Mouse (Mus musculus) frontal cortex, adult 2 months (tissue): Measurements from ENCODE around the gene Ccm2. TPM values are rescaled to one million over a fixed set of nuclear protein-coding genes. Genes with fewer than 3 reads are reported as not detected.

ENCODE experiments used
- DNase-seq, 2 experiments: peaks; one replicate each; pipeline ENCODE4 v3.0.0; 2022; ENCODE audit warnings: low spot score in 1 of 2; ENCODE audit errors: extremely low spot score in 1 of 2
- polyA plus RNA-seq: library from polyadenylated mRNA; depleted of rRNA; stranded (reverse); fragments of >200 nt; gene quantifications from 2 replicates; pipeline ENCODE4 v1.2.3, GENCODE M21; 2012

The Ccm2 gene
- polyA plus RNA-seq, 1 experiment, result 88.2 TPM

DNA sequence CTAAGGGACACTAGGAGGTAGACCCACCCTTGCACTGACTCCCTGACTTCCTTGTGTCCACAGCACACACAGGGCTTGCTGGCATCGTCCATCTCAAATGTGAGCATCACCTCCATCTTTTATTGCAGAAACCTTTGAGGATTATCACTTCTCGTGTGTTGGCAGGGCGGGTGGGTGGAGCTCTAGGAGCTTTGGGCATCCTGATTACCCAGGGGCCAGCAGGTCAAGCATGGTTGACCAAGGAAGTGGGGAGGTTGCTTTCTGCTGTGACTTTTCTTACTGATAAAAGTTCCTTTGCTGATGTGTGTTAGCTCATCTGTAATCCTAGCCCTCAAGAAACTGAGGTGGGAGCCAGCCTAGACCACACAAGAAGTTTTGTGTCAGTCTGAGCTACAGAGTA lies 29.5 kb downstream of the Ccm2 start:
- no peak for DNase-seq

DNA sequence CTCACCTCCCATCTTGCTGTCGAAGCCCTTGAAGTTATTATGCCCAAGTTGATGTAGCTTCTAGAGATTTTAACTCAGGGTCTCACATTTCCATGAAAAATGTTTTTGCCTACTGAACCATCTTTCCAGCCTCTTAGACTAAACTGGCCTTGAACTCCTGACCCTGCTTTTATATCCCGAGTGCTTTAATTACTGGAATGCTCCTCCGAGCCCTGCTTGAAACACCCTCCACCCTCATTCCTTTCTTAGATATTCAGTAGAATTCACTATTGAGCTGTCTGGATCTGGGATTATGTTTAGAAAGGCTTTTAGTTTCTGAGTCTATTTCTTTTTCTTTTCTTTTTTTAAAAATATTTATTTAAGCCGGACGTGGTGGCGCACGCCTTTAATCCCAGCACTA lies 32.7 kb downstream of the Ccm2 start:
- DNase-seq, result no peak

DNA sequence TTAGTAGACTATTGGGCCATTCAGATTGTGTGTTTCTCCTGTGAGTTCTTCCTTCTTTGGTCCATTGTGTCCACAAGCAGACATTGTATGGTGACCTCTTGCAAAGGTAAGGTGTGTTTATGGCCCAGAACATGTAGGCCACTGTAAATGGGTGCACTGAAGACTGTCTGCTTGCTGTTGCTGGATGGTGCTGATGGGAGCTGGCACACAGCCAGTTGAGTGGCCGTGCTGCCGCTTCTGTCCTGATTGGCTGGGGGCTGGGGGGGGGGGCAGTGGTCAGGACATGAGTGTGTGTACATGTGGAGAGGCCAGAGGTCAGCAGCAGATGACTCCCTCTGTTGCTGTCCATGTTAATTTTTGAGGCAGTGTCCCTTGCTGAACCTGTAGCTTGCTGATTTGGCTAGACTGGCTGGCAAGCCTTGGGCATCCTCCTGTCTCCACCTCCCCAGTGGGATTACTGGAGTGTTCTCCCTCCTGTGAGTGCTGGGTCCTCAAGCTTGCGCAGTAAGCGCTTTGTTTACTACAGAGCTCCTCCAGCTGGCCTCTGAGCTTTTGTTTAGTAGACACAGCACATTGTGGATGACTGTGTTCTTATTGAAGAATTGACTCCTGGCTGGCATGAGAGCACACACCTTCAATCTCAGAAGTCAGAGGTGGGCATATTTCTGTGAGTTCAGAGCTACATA lies 33.5 kb downstream of the Ccm2 start:
- no peak for DNase-seq

GRCm38 (mm10) chr11:6581560-6581959 lies 34.9 kb downstream of the Ccm2 start:
- no peak for DNase-seq

- DNase-seq, result no peak
Observed at GRCm38 (mm10) chr11:6585748-6586147, 39.1 kb downstream of the Ccm2 start.

DNA sequence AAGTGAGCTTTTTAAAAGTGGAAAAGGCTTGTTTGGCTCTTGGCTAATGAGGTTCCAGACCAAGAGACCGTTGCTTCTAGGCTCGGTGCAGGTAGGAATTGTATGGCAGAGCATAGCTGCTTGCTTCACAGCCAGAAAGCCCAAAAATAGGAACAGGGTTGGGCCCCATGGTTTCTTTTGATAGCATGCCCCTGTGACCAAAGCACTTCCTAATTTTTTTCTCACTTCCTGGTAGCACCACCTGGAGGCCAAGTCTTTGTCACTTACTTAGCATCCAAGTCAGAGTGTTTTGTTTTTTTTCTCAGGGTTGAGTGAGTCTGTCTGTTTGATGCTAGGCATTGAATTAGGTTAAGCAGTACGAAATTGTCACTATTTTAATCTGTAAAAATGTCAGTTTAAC lies 40.0 kb downstream of the Ccm2 start:
- DNase-seq, result no peak

DNA sequence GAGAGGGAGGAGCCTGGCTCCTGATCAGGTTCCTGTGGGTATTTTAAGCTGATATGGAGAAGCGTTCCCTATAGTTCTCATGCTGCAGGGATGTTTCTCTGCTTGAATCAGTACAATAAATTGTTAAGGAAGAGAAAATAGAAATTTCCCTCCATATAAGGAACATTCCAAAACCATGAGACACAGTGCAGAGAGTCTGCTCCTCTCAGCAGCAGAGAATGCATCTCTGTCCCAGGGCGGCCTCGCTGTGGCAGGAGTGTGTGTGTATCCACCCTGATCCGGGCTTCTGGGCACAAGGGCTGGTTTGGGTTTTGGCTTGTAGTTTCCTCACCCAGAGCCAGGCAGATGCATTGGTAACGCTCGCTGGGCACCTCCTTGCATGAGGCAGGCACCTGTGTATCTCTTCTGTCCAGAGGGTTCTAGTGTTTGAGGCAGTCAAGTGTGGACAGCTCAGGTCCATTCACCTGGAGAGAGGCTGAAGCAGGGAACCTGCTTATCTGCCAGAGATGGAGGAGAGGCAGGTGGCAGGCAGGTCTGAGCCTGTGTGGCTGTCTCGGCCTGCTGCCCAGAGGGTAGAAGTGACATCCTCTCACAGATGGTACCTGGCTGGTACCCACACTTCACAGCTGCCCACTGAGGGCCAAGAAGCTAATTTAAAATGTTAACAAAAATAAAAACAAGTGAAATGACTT lies 40.7 kb downstream of the Ccm2 start:
- no peak for DNase-seq

DNA sequence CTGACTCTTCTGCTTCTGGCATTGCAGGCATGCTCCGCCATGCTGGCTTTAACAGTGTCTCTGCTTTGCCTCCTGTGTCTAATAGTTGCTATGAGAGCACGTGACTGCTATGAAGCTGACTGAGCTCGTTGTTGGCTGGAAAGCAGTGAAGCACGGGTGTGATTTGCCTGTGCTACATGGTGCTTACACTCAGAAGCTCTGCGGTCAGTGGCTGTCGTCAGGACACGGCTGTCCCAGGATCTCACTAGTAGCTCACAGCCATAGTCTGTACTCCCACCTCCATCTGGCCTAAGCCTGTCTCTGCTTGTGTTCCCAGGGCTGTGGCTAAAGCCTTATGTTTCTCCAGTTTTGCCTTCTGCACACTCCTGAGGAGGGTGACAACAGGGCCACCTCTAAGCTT lies 41.6 kb downstream of the Ccm2 start:
- DNase-seq, result no peak

DNA sequence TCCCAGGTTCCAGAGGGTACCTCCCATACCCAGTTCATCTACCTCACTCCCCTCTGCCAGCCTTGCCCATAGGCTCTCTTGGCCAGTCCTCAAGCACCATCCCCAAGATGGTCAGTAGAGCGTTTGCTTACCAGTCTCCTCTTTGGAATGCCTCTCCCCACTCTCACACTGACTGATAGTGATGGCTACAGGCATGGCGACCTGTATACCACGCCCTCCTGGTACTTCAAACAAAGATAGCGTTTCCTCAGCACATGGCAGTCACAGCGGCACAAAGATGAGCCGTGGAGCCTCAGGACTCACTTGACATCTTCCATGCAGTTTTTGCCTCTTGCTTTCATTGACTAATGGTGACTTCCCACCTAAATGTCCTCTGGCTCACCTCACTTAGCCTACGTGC lies 43.2 kb downstream of the Ccm2 start:
- no peak for DNase-seq

DNA sequence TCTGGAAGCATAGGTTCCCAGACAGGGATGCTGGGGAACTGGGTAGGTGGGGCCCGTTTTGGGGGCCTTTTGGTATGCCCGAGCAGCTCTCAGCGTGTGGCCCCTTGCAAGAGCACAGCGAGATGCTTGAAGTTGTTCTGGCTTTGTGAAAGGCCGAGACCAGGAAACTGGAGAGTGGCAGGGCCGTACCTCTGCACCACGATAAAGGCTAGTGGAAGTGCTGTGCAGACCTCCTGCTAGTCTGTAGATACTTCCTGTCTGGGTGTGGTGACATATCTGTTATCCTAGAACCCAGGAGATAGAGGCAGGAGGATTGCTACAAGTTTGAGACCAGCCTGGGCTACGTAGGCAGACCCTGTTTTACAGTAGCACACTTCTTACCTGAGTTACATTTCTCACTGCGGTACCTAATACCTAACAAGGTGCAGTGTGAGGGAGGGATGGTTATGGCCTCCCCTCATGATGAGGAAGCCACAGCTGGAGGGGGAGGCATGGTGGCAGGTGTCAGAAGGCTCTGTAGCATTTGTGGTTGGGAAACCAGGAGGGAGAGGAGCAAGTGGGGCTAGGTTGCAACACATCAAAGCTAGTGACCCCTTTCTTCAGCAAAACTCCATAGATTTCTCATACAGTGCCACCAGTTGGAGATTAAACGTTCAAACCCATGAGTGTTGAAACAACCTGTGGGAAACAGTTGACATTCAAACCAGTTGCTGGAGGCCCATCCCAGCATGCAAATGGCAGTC lies 44.4 kb downstream of the Ccm2 start:
- DNase-seq, result no peak

DNA sequence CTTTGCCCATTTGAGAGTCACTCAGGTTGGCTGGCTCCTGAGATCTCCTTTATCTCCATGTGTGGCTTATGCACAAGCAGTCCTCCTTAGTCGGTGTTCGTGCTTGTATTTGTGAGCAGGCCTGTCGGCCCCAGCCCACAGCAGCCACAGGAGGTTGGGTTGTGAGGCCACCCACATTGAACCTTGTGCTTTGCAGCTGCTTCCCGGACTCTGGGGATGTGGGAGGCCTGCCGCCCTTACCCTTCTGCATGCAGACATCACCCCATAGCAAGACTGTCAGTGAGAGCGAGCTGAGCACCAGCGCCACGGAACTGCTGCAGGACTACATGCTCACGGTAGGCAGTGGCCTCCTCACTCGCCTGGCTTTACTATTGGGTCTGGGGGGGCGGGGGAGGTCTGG lies 46.7 kb downstream of the Ccm2 start:
- DNase-seq, result no peak

- no peak for DNase-seq
Observed at GRCm38 (mm10) chr11:6594845-6595244, 48.2 kb downstream of the Ccm2 start.

DNA sequence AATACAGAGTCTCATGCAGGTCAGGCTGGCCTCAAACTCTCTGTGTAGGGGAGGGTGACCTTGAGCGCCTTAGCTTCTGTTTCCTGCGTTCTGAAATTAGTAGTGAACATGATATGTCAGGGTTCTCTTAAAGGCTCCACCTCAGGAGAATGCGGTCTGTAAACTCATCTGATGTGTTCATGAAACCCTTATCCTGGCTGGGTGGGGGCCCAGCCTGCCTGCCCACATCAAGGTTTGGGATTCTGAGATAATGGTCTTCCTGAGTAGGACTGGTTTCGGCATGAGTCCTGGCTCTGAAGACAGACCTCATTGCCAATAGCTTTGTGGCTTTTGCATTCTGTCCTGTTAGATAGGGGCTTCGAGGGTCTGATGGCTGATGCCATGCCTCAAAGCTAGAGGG lies 48.7 kb downstream of the Ccm2 start:
- no peak for DNase-seq

GRCm38 (mm10) chr11:6596205-6596604 lies 49.5 kb downstream of the Ccm2 start:
- no peak for DNase-seq

- no peak for DNase-seq
Observed at GRCm38 (mm10) chr11:6596616-6597015, 49.9 kb downstream of the Ccm2 start.

GRCm38 (mm10) chr11:6597523-6597922 lies 50.8 kb downstream of the Ccm2 start:
- no peak for DNase-seq

GRCm38 (mm10) chr11:6598191-6598889 lies 51.7 kb downstream of the Ccm2 start:
- DNase-seq, result no peak

DNA sequence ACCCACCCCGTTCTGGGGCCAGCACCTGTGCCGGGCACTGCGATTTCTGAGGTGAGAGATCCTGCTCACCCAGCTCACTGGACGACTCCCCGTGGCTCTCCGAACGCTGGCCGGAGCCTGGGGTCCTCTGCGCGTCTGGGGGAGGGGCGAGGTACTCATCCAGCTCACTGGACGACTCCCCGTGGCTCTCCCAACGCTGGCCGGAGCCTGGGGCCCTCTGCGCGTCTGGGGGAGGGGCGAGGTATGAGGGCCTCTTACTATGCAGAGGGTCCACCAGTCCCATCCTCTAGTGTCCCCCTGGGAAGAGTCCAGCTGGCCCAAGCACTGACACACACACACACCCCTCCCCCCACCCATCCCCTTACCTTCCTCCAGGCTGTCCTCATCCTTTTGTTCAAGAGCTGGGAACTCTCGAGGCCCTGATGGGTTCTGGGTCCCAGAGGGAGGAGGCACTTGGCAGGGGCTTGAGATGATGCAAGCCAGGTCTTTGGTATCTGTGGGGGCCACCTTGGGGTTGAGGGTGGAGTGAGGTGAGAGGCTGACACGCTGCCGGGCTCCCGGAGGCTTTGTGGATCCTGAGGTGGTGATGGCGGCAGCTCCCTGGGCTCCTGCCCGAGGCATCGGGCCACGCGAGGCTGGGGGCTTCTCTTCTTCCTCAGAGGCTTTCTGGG lies 52.5 kb downstream of the Ccm2 start:
- no peak for DNase-seq

DNA sequence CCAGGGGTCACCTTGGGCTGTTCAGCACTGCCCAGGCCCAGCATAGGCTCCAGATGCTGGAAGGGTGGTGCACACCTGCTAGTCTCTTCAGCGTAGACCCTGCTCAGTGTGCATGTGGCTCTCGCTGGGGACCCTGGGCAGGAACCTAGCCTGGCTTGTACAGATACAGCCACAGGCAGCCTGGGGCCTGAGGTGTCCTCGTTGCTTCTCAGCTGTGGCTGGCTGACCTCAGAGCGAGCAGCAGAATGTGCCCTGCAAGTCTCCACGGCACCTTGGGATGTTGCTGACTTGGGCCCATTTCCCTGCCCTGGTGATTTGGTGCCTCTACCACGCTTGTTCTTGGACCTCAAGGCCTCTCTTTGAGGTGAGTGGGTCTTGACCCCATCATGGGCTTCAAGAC lies 53.1 kb downstream of the Ccm2 start:
- no peak for DNase-seq

DNA sequence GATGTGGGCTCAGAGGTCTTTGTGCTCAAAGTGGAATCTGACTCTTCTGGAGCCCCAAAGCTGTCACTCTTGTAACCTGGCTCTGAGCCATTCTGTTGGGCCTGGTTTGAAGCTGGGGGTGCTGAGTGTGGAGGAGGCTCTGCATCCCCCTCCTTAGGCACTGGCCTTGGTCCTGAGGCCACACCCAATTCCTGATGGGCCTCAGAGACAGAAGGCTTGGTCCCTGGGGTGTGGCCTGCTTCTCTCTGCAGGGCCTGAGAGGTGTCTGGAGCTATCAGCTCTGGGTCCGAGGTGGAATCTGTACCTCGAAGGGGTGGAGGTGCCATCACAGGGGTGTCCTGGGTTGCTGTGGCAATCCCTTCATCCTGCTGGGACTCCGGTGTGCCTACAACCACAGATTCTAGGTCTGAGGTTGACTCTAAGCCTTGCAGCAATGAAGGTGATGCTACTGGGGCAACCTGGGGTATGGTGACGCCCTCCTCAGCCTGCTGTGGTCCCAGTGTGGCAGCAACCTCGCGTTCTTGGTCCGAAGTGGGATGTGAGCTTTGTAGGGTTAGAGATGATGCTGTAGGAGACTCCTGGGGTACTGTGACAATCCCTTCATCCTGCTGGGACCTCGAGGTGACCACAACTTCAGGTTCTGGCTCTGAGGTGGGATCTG lies 53.7 kb downstream of the Ccm2 start:
- DNase-seq, result no peak
